Mouse (Mus musculus): Measurements from ENCODE around the gene Slc35e4. TPM values are rescaled to one million over a fixed set of nuclear protein-coding genes. Genes with fewer than 3 reads are reported as not detected.

Gene Slc35e4
- total and polyA plus RNA-seq, 3 experiments, result 3.3 to 10.9 (median 4.6) TPM

DNA sequence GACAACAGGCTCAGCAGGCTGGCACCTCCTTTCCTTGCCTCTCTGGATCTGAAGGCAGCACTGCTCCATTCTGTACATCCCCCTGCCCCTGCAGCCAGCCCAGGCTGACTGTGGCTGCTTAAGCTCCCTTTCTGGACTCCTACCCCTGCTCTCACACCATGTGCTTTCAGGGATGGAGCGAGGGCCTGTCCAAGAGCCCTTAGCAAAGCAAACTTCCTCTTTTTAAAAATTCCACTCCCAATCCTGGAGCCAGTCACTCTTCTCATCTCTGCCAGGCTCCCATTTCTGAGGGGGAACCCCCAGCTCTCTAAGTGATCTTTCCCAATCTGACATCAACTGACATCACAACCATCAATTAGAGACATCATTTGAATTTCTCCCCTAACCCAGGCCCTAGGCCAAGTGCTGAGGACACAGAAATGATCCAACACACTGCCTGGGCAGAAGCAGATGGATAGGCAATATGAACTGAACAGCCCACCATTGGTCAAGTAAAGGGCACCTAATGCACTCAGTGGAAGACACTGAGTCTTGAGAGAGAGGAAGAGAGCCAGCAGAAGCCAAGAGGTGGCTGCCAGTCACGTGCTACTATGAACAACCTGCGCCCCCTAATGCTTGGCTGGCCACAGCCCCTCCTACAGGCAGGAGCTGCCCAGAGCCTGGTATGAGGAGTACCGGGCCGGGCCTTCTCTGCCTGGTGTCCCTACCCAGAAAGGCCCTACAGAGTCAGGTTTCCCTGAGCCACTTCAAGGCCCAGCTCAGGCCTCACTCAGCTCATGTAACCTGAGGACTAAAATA is 3.8 kb downstream of the Slc35e4 start:
- Histone ChIP-seq H3K9me3 (replicated peaks; ENCODE audit: low read length) (no peaks in the 10 kb centered on the region), H3K36me3 (replicated peaks in 1 of 2; ENCODE audit: control insufficient read depth in 1 of 2, insufficient read depth in 1 of 2, low read length in 1 of 2) (peaks cover 14 to 26% of the 10 kb centered on the region in 2 experiments), H3K27me3 (replicated peaks) (peaks cover 10% of the 10 kb centered on the region), H3K79me2 (replicated peaks; ENCODE audit: control insufficient read depth, extremely low read depth, insufficient read depth, poor library complexity, severe bottlenecking) (no peaks in the 10 kb centered on the region), H3K4me3 (replicated peaks in 1 of 3; ENCODE audit: low read depth in 2 of 3, low read length in 2 of 3, poor library complexity in 1 of 3) (peak overlapping the region in 1 of 3 experiments; percentile 12), H3K27ac (ENCODE audit: insufficient read depth, low read depth) (no peak overlapping the region), H3K4me2 (ENCODE audit: insufficient read depth, low read depth, poor library complexity, severe bottlenecking) (peak overlapping the region; percentile 26), H3K9ac (ENCODE audit: insufficient read depth, low read depth) (no peak overlapping the region), H3K4me1 (ENCODE audit: control insufficient read depth in 1 of 2, insufficient read depth in 2 of 2) (peaks cover 28 to 46% of the 10 kb centered on the region in 2 experiments)
- no peak for DNase-seq (ENCODE audit: extremely low read depth)
- dilution Hi-C loops (cut with MboI; ENCODE audit: extremely low pct_ligation_motif_present, extremely low pct_unique_long_range_greater_than_20kb, low sequenced_read_pairs), result no loop called here
- in situ Hi-C loops (cut with MboI; ENCODE audit: low pct_ligation_motif_present, low pct_unique_long_range_greater_than_20kb, low sequenced_read_pairs), result loop anchor here (25.0 kb wide), 1 partner anchor 373 kb away; the partner anchor contains the start of gene Smtn
- peak in 1 of 2 experiments; percentile 4; a peak in 1 of 4 replicates for TF ChIP-seq CTCF (conservative IDR thresholded peaks at IDR 0.05 in 1 of 2, IDR thresholded peaks at IDR 0.05 in 1 of 2; ENCODE audit: low read depth in 2 of 2, low read length in 2 of 2)
- peak; percentile 26; the same call in 1 of the 2 replicates for TF ChIP-seq USF1 (IDR thresholded peaks at IDR 0.05; ENCODE audit: low read depth, low read length)
- no peak for TF ChIP-seq CHD2 (IDR thresholded peaks at IDR 0.05; ENCODE audit: low read length)
- peak; percentile 59 for TF ChIP-seq BHLHE40 (IDR thresholded peaks at IDR 0.05; ENCODE audit: low read depth, low read length)

DNA sequence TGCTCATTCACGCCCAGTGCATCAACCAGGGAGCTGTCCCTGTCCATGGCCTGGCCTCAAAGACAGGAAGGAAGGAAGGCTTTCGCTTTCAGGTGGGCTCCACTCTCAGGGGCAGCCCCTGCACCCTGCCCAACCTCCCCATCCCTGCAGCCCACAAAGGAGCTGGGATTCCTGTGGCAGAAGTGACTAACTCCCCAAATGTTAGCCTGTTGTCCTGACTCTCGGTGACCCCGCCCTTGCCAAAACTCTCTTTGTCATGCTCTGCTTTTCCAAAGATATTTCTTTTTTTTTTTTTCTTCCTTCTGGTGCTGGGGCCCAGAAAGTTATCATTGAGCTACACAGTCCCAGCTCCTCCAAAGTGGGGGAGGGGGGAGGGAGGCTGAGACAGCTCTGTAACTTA is 5.2 kb downstream of the Slc35e4 start:
- in situ Hi-C loops (cut with MboI; ENCODE audit: low pct_ligation_motif_present, low pct_unique_long_range_greater_than_20kb, low sequenced_read_pairs), result loop anchor here (25.0 kb wide), 1 partner anchor 372 kb away; the partner anchor contains the start of gene Smtn
- Histone ChIP-seq H3K9ac (ENCODE audit: insufficient read depth, low read depth) (no peak overlapping the region), H3K4me1 (ENCODE audit: control insufficient read depth in 1 of 2, insufficient read depth in 2 of 2) (peaks cover 28 to 45% of the 10 kb centered on the region in 2 experiments), H3K27ac (ENCODE audit: insufficient read depth, low read depth) (no peak overlapping the region), H3K4me2 (ENCODE audit: insufficient read depth, low read depth, poor library complexity, severe bottlenecking) (no peak overlapping the region), H3K79me2 (replicated peaks; ENCODE audit: control insufficient read depth, extremely low read depth, insufficient read depth, poor library complexity, severe bottlenecking) (no peaks in the 10 kb centered on the region), H3K36me3 (replicated peaks in 1 of 2; ENCODE audit: control insufficient read depth in 1 of 2, insufficient read depth in 1 of 2, low read length in 1 of 2) (peaks cover 14 to 37% of the 10 kb centered on the region in 2 experiments), H3K27me3 (replicated peaks) (peaks cover 8% of the 10 kb centered on the region), H3K4me3 (replicated peaks in 1 of 3; ENCODE audit: low read depth in 2 of 3, low read length in 2 of 3, poor library complexity in 1 of 3) (no peak overlapping the region), H3K9me3 (replicated peaks; ENCODE audit: low read length) (no peaks in the 10 kb centered on the region)
- TF ChIP-seq BHLHE40 (IDR thresholded peaks at IDR 0.05; ENCODE audit: low read depth, low read length) (no peak), USF1 (IDR thresholded peaks at IDR 0.05; ENCODE audit: low read depth, low read length) (no peak), KAT2A (IDR thresholded peaks at IDR 0.05; ENCODE audit: insufficient replicate concordance, low read length) (no peak), TBP (conservative IDR thresholded peaks at IDR 0.05; ENCODE audit: low read depth, low read length) (no peak), USF2 (conservative IDR thresholded peaks at IDR 0.05; ENCODE audit: low read depth, low read length) (no peak)
- DNase-seq (ENCODE audit: extremely low read depth), result no peak
- dilution Hi-C loops (cut with MboI; ENCODE audit: extremely low pct_ligation_motif_present, extremely low pct_unique_long_range_greater_than_20kb, low sequenced_read_pairs), result no loop called here

DNA sequence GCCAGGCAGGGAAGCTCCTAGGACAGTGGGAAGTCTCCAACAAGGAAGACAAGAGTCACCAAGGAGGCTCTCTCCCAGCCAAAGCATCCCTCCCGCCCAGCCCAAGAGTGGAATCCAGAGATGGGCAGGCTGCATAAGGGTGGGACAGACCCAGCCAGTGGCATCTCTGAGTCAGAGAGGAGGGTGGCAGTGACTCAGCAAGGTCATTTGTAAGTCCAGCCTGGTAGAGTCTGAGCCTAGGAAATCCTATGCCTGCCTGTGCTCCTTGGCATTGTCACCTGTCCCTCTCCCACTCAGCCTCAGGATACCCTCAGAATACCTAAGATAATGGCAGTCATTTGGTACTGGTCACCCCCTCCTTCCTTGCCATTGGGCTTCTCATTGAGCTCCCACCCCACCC is 9.0 kb downstream of the Slc35e4 start:
- TF ChIP-seq PAX5 (IDR thresholded peaks at IDR 0.05; ENCODE audit: low read length) (no peak), NRF1 (IDR thresholded peaks at IDR 0.05; ENCODE audit: low read depth, low read length) (no peak), ZNF384 (IDR thresholded peaks at IDR 0.05; ENCODE audit: low read depth, low read length) (no peak), SMC3 (IDR thresholded peaks at IDR 0.05; ENCODE audit: low read depth, low read length) (no peak), ETS1 (conservative IDR thresholded peaks at IDR 0.05; ENCODE audit: low read depth, low read length) (no peak), CHD2 (IDR thresholded peaks at IDR 0.05; ENCODE audit: low read length) (no peak), JUND (conservative IDR thresholded peaks at IDR 0.05; ENCODE audit: low read depth, low read length) (no peak), KAT2A (IDR thresholded peaks at IDR 0.05; ENCODE audit: insufficient replicate concordance, low read length) (no peak), SIN3A (IDR thresholded peaks at IDR 0.05; ENCODE audit: low read length) (no peak), POLR2AphosphoS2 (IDR thresholded peaks at IDR 0.05; ENCODE audit: low read depth, low read length) (no peak), MXI1 (IDR thresholded peaks at IDR 0.05; ENCODE audit: low read depth, low read length) (no peak), MEF2A (IDR thresholded peaks at IDR 0.05; ENCODE audit: borderline replicate concordance, low read depth, low read length) (no peak), TCF12 (IDR thresholded peaks at IDR 0.05; ENCODE audit: low read depth, low read length) (no peak)
- H3K36me3 ChIP-seq (replicated peaks in 1 of 2; ENCODE audit: control insufficient read depth in 1 of 2, insufficient read depth in 1 of 2, low read length in 1 of 2), result peaks cover 14 to 39% of the 10 kb centered on the region in 2 experiments
- no peaks in the 10 kb centered on the region for H3K9me3 ChIP-seq (replicated peaks; ENCODE audit: low read length)
- H3K4me2 ChIP-seq (ENCODE audit: insufficient read depth, low read depth, poor library complexity, severe bottlenecking), result no peak overlapping the region
- no peaks in the 10 kb centered on the region for H3K27me3 ChIP-seq (replicated peaks)
- in situ Hi-C loops (cut with MboI; ENCODE audit: low pct_ligation_motif_present, low pct_unique_long_range_greater_than_20kb, low sequenced_read_pairs), result loop anchor here (25.0 kb wide), 1 partner anchor 368 kb away; the partner anchor contains the start of gene Smtn
- no peak for DNase-seq (ENCODE audit: extremely low read depth)
- no peak overlapping the region for H3K27ac ChIP-seq (ENCODE audit: insufficient read depth, low read depth)
- dilution Hi-C loops (cut with MboI; ENCODE audit: extremely low pct_ligation_motif_present, extremely low pct_unique_long_range_greater_than_20kb, low sequenced_read_pairs), result no loop called here
- no peaks in the 10 kb centered on the region for H3K79me2 ChIP-seq (replicated peaks; ENCODE audit: control insufficient read depth, extremely low read depth, insufficient read depth, poor library complexity, severe bottlenecking)
- H3K4me3 ChIP-seq (replicated peaks in 1 of 3; ENCODE audit: low read depth in 2 of 3, low read length in 2 of 3, poor library complexity in 1 of 3), result no peak overlapping the region
- no peak overlapping the region for H3K9ac ChIP-seq (ENCODE audit: insufficient read depth, low read depth)
- H3K4me1 ChIP-seq (ENCODE audit: control insufficient read depth in 1 of 2, insufficient read depth in 2 of 2), result peaks cover 8 to 19% of the 10 kb centered on the region in 2 experiments
